Mouse (Mus musculus) central nervous system, embryonic 18 days (tissue): Measurements from ENCODE around the gene Maml1. TPM values are rescaled to one million over a fixed set of nuclear protein-coding genes. Genes with fewer than 3 reads are reported as not detected.

Source experiments
- polyA plus RNA-seq: library from polyadenylated mRNA; depleted of rRNA; stranded (reverse); fragments of >200 nt; gene quantifications from 2 replicates; pipeline ENCODE4 v1.2.3, GENCODE M21; 2012; rRNA removed

Gene Maml1
- 8.4 and 8.9 TPM in 2 replicates for polyA plus RNA-seq

DNA sequence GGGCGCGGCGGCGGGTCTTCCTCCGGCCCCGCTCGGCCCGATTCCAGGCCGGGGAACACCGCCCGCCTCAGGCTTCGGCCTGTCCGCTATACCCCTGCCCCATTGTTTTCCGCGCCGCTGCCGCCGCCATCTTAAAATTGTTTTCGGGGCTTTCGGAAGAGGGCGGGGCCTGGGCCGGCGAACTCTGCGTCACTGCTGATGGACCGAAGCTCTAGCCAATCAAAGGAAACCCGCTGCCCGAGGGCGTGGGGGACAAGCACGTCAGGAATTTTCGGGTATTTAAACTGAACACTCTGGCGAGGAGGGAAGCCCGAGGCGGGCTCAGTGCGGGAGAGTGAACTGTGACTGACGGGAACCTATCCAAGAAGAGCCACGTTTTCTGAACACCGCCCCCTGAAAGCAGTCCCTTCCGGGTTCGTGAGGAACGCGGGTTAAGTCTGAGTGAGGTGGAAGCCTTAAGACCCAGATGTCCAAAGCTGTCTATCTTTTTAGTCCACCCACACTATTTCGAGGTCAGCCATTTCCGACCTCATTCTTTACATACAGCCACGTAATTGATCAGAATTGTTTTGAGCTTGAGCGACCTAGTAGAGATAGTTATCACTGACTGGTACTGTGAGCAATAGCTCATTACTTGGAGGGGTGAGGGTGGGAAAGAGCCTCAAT is at the start of gene Maml1:
Gene Maml1 (minus strand): TSS at position 122 of the 666 bp plus-strand sequence.

DNA sequence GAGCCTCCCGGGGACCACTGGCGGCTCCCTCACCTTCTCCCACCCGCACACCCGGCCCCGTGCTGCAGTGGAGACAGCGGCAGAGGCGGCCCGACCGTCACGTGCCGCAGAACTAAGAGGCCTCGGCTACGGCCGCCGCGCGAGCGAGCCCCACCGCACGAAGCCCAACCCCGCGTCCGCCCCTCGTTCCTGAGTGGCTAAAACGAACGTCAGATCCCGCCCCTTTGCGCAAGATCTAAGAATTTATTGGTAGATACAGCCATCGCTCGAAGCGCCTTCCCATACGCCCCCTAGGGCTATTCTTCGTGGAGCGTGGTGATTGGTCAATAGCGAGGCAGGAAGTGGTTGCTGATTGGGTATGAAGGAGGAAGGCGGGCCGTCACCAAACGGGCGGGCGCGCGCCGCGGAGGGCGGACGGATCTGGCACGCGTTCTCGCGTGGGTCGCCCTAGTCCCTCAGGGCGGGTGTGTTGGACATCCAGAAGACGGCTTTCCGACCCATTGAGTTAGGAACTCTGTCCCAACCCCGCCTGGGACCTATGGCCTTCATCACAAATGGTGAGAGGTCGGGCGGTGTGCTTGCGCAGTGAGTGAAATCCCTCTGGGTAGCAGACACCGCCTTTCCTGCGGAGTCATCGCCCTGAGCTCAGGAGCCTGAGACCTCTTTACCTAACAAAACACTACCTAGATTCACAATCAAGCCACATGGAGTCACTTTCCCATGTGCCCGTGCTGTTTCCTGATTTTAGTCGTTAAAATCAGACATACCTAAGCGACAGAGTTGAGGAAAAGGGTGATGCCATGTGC is 33.6 kb upstream of the Maml1 start, which contains the start of gene Canx:
Gene Canx (minus strand): TSS at position 178 of the 806 bp plus-strand sequence.

DNA sequence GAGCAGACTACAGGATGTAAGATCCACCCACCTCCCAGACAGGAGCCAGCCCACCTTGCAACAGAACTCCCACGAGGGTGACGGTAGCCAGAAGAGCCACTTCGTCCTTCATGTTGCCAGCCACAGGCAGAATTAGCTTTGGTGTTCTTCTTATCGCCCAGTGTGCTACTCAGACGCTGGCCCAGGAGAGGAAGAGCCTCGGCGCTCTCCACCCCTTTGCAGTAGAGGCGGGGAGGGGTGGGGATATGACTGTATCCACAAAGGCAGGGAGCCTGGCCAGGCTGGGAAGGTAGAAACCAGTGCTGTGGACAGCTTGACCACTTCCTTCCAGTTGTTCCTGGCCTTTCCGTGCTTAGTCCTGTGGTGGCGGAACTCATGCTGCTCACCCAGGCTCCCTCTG is 53.8 kb downstream of the Maml1 start, which contains the start of gene Ltc4s:
Gene Ltc4s (minus strand): TSS at position 293 of the 400 bp plus-strand sequence.

GRCm38 (mm10) chr11:50210505-50211151 is 81.5 kb downstream of the Maml1 start, which contains the start of the genes Sqstm1 and Mgat4b:
Gene Sqstm1 (minus strand): TSS chr11:50210827.
Gene Mgat4b (plus strand): TSS chr11:50210890.

Other genes with a start within 250 kb of the Maml1 start
- 40.6 and 41.1 TPM in 2 replicates for gene Tbc1d9b, start 160.9 kb downstream of the Maml1 start, polyA plus RNA-seq
- 32.8 and 33.6 TPM in 2 replicates for gene Mrnip, start 117.9 kb downstream of the Maml1 start, polyA plus RNA-seq
- 237 and 250 TPM in 2 replicates for gene Sqstm1, start 81.5 kb downstream of the Maml1 start, polyA plus RNA-seq
- gene Mgat4b, start 81.4 kb downstream of the Maml1 start, polyA plus RNA-seq = 79.9 and 93.1 TPM in 2 replicates
- gene Ltc4s, start 53.7 kb downstream of the Maml1 start, polyA plus RNA-seq = 5.1 and 5.4 TPM in 2 replicates
- gene Canx, start 33.4 kb upstream of the Maml1 start, polyA plus RNA-seq = 188 and 210 TPM in 2 replicates
- 0.41 and 0.76 TPM in 2 replicates for gene Cby3, start 62.2 kb upstream of the Maml1 start, polyA plus RNA-seq
- 504 and 525 TPM in 2 replicates for gene Hnrnph1, start 84.7 kb upstream of the Maml1 start, polyA plus RNA-seq
- gene Rufy1, start 138.8 kb upstream of the Maml1 start, polyA plus RNA-seq = 24.1 and 24.5 TPM in 2 replicates